Mouse (Mus musculus) bone marrow macrophage, adult 2 months (primary cell): ENCODE results near the gene Cemip2.

Experiments
- CTCF ChIP-seq: IDR thresholded peaks from 2 replicates; pipeline ENCODE4 v1.5.1; 2012; ENCODE audit warnings: low read depth, mild to moderate bottlenecking, low read length, moderate library complexity
- POLR2A ChIP-seq: IDR thresholded peaks from 2 replicates; pipeline ENCODE4 v1.6.1; 2012; ENCODE audit warnings: mild to moderate bottlenecking, low read depth, low read length, borderline replicate concordance

- TF ChIP-seq CTCF (no peak), POLR2A (no peak)
These were observed 82.0 kb downstream of the Cemip2 start for GRCm38 (mm10) chr19:21860132-21860531.
